Mouse (Mus musculus) brain, embryonic 18.5 days (tissue): ENCODE measurements at regions not wholly inside any gene's neighbourhood (a gene's known extent, or its start where the extent isn't known, plus 50 kb on each side); places are given as distances from the start of the nearest gene placed in this dataset.

Experiments
- DNase-seq: peaks from one replicate; pipeline ENCODE4 v3.0.0-alpha.2; 2012; ENCODE audit warnings: low read depth, low spot score

DNA sequence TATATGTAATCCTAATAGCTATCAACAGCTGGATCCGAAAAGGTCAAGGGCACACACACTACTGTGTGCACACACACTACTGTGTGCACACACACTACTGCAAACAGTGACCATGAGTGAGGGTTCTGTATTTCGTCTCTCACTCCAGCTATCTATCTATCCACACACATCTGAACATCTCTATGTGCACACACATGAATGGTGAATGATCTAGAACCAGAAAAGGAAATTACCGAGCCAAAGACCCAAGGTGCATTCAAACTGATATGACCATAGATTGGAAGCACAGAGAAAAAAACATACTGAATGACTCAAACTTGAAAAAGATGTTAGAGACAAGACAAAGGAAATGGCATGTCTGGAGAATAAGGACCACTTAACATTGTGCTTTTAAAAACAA lies 166.8 kb upstream of the Map3k1 start:
- DNase-seq = no peak

DNA sequence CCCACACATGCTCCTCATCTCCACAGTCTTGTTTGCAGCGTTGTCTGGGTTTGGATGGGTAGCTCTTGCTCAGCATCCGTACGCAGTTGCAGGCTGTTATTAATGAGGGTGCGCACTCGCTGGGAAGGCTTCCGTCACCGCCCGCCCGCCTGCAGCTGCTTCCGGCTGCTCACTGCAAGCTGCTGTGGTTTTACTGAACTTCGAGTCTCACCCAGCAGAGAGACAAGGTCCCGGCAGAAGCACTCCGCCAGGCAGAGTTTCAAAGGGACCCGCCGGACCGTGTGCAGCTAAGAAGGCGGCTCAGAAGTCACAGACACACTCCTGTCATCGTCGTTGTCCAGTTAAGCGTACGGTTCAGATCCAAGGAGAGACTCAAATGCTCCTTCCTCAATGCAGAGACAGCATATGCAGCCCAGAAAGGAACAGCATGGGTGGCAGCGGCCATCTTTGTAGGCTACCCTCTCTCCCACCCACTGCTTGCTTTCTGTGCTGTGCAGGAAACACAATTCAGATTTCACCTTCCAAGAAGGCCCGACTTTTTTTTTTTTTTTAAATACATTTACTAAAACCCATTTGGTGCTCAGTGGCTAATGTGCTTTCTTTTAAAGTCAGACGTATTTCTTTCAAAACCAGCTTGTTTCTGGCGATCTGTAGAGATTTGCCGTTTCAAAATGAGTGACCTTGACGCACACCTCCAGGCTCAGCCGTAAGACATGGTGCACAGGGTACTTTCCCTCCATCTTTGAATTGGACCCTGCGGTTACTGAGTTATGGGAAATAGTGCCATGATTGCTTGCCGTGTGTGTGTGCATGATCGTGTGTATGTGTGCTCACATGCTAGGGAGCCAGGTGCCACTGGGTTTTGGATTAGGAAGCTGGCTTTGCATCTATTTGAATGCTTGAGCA lies 169.2 kb upstream of the Map3k1 start:
- DNase-seq = no peak

DNA sequence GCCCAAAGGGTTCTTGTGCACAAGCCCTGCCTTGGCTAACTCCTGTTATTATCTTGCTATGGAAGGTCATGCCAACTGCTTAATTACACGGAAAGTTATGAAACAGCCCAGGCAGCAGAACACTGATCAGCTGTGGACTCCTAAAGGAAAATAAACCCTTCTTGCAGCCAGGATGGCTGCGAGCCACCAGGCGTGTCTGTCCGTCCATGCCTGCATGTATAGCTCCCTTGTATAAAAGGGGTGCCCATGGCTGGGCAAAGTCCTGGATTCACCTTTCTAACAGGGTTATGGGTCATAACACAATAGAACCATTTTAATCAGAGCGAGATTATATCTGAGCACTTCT lies 169.9 kb upstream of the Map3k1 start:
- no peak for DNase-seq

DNA sequence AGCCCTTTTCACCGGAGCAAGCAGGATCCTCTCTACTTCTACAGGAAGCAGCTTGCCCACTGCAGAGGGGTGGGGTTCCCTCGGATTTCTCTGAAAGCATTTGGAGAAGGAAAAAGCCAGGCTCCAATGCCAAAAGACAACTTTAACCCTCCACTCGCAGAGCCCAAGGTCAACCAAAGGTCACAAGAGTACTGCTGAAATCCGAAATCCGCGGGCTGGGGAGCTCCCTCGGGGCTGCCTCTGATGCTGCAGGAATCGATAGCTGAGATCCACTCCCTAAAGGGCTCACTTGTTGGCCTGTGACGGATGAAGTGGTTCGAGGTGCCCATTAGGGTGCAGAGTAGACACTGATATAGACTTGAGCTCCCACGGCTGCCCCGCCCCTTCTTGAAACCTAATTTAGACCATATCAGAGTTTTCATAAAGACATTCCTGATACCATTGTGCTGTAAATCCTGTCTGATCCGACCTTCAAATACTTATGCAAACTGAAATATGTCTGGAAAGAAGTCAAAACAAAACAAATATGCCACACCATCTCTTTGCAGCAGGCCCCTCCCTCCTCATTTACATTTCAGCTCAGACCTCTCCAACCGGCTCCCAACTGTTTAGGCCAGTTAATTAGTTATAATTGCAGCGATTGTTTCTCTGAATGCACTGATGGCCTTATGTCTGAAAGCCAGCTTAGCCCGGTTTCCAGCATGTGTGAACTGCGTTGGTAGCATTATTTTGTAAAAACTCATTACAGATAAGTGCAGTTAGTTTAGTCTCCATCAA lies 170.8 kb upstream of the Map3k1 start:
- no peak for DNase-seq

DNA sequence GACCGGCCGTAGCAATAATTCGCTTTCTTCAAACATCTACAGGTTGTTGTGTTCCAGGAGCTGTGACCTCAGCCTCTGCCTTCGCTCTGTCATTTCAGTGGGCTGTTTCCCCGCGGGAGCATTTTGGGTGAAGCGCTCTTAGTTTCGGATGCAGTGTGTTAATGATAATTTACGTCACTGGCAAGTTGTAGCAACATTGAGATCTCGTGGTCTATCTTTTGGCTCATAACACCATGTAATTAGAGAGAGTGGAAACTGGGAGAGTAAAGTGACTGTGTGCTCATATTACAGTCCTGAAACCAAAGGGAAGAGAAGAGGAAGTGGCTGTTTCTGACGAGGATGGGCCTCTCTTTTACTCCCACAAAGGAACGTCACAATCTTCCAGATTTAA lies 171.4 kb upstream of the Map3k1 start:
- no peak for DNase-seq

DNA sequence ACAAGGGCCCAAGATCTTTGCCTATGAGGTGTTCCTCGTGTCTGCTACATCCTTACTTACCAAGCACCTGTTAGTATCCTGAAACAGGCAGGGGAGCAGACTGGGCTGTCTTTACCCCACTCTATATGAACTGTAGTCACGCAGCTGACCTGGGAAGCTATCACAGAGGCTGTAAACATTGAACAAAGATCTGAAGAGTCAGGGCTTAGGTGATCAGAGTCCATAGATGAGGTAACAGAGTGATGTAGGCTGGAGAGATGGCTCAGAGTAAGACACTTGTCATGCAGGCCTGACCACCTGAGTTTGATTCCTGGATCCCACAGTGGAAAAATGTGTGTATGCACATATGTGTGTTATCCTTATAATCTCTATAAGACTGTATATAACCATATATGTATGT lies 172.3 kb upstream of the Map3k1 start:
- DNase-seq = no peak

DNA sequence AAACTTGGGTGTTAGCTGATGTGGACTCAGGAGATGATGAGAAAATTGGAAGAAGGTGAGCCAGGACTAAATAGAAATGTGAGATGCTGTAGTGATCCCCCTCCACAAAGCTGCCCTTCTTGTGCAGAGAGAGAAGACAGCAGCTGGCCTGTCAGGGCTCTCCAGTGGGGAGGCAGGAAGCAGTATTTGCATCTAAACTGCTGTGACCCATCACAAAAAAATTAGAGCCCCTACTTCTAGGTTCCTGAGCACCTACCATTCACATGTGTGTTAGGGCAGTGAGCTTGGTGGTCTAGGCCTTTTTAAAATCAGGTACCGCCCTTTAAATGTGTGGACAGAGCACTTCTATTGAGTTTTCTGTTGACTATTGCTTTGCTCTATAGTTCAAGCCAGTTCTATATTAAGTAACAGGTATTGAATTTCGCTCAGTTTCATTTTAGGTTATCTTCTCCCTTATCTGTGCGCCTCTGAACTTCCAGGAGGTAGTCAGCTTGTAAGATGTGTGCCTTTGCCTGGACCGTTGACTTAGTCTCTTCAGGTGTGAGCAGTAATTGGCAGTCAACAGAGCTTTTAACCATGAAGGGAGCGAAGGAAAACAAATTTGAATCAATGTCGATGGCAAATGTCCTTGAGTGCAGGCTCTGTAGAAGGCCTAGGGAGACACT lies 174.1 kb upstream of the Map3k1 start:
- DNase-seq = no peak

DNA sequence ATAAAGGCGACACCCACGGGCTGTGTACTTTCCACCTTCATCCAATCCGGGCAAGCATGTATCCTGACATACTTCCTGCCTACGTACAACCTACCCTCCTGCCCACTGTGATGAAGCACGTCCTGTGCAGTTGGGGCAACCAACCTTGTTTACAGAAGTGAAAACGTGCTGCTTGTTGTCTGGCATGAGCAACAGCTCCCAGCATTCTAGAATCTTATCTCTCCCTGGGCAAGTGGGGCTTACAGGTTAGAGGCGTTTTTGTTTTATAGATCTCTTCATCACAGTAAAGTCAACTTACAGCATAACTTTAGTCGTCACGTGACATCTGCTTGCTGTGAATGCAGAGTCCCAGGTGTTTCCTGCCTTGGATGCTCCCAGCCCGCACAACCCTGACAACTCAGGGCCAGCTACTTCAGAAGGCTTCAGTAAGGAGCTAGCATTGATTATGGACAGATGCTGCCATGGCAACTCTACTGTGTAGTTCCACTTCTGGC lies 175.3 kb upstream of the Map3k1 start:
- DNase-seq = no peak

DNA sequence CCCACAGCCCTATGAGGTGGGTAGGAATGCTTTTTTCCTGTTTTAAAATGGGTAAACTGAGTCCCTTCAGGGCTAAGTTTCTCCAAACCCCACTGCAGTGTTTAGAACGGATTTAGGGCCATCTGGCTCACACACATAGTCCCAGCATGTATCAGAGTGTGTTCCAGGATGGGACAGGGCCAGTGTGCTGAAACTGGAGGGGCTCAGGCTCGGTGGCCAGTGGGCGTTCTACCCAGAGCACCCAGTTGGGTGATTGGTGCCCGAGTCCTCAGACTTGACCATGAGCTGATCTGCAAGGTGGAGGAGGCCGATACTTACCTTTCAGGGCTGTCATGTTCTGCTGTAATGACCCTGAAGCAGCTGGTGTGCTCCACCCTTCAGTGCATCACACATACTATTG lies 176.6 kb upstream of the Map3k1 start:
- DNase-seq = no peak

DNA sequence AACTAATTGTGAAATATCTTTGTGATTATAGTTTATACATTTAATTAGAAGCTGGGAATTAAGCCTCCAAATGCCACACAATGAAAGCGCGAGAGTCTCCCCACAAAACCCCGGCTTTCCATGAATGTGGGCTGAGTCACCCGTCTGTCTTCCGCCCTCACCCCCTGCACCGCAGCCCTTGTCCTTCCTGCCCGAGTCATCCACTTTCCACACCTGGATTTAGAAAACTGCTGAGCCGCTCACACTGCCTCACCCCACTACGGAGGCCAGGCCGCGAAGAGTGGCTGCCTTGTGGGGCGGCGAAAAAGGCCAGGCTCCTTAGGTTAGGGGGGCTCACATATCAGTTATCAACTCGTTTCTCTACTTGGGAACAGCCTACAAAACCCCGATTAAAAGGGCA lies 177.9 kb upstream of the Map3k1 start:
- DNase-seq = no peak

DNA sequence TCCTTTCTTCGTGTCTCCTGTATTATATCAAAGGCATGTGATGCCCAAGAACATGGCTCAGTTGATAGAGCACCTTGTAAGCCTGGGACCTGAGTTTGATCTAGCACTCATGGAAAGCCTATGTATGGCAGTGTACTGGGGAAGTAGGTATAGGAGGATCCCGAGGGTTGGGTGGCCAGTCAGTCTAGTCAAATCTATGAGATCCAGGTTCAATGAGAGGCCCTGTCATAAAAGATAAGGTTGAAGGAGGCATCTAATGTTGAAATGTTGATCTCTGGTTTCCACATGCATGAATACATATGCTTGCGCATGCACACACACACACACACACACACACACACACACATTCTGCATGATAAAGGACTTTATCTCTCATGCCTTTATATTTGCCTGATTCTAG lies 178.6 kb upstream of the Map3k1 start:
- DNase-seq = no peak

DNA sequence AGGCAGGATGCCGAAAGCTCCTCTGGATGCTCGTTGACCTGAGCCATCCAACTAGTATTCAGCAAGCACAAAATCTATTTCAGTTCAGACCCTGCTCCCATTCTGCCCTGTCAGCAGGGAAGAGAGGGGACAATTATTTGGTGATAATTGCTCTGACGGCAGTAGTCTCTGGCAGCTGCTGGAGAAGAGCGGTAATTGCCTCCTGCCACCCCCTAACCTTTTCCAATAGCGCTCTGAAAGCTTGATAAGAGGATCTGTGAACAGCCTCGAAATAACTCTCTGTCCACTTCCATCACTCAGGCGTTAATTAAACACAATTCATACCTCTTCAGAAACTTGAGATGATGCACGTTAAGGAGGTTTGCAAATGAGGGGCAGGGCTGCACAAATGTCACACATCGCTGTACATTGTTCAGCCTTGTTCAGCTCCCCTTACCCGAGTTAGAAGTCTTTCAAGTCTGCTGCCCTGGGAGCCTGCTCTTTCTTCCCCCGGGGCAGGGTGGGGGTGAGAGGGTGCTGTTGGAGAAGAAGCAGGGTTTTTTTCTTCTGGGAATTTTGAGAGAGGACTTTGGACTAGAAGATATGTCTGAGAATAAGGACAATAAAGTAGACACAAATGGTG lies 182.2 kb upstream of the Map3k1 start:
- DNase-seq = no peak

DNA sequence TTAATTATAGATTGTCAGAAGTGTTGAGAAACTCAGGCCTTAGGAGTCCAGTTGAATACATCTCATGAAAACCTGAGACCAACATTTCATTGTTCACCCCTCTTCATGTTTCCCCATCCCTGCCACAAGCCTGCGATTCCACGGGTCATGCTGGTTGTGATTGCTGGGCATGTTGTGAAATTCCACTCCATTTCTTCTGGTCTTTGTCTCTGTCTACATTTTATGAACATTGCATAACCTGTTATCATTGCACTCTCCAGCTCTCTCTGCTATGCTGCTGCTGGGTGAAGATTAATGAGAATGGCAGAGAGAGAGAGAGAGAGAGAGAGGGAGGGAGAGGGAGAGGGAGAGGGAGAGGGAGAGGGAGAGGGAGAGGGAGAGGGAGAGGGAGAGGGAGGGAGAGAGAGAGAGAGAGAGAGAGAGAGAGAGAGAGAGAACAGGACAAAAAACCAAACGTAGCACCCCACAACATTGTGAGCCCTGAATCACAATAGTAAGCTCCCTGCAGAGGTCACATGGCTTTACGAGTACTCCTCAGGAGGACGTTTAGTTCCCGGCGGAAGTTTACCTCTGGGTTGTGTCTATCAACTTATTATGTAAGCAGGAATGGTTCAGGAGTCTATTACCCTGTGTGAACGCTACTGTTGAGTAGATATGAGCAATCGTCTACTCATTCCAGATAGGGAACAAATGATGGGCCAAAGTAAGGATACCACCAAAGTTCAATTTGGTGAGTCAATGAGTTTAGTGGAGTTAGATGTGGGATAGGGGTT lies 183.5 kb upstream of the Map3k1 start:
- DNase-seq = no peak

DNA sequence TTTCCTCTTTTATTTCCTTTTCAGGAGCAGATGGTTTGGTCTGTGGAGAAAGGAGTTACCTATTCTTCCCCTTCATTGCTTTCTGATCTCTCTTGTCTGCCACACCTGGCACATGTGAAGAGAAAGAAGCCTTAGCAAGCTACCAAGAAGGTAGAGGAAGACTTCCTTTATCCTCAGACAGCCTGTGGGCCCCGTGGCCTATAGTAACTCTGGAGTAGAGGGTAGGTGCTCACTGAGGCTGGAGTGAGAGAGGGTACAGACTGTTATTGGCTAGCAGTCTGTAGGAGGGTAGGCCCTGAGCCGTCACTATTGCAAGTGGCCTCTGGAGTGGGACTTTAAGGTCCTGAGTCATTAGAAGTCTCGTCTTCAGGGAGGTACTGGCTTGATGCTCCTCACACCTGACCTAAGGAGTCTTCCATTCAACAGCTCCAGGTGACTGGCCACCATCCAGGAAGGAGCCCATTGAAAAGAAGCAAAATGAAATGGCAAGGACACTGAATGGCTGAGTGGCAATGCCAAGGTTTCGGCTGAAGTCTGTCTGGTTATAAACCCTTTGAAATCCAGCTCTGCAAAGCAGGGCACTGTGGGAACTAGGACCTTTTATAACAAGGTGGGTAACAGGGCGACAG lies 186.2 kb upstream of the Map3k1 start:
- DNase-seq = no peak

DNA sequence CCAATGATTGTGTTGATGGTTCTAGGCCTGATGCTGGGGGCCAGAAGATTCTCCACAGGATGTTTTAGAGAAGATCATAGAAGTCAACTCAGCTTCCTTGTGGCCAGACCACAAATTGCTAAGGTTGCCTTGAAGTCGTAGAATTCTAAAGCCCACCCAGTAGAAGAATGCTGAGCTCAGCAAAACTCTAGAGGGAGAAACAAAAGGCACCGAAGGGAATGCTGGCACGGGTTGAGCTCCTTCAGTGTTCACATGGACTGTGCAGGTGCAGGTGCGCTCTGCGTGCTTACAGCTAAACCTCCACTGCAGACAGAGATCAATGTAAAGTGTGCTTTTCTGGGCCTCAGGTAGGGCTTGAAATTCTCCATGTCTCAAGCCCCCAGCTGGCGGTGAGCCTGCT lies 186.9 kb upstream of the Map3k1 start:
- no peak for DNase-seq

DNA sequence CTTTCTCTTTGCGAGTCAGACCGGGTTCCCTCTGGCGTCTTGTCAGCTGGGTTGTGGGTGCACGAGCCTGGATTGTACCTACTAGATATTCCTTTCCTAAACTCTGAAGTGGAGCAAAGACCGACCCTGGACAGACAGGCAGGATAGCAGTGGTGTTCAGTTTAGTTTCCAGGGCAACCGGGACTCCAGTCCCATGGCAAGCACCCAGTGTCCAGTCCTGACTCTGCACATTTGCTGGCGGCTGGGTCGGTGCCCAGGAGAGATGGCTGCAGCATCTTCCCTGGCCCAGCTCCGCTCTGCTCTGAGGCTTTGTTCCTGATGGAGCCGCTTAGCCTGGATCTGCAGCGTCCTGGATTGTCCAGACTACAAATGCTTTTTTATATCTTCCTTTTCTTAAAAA lies 188.1 kb upstream of the Map3k1 start:
- DNase-seq = no peak

DNA sequence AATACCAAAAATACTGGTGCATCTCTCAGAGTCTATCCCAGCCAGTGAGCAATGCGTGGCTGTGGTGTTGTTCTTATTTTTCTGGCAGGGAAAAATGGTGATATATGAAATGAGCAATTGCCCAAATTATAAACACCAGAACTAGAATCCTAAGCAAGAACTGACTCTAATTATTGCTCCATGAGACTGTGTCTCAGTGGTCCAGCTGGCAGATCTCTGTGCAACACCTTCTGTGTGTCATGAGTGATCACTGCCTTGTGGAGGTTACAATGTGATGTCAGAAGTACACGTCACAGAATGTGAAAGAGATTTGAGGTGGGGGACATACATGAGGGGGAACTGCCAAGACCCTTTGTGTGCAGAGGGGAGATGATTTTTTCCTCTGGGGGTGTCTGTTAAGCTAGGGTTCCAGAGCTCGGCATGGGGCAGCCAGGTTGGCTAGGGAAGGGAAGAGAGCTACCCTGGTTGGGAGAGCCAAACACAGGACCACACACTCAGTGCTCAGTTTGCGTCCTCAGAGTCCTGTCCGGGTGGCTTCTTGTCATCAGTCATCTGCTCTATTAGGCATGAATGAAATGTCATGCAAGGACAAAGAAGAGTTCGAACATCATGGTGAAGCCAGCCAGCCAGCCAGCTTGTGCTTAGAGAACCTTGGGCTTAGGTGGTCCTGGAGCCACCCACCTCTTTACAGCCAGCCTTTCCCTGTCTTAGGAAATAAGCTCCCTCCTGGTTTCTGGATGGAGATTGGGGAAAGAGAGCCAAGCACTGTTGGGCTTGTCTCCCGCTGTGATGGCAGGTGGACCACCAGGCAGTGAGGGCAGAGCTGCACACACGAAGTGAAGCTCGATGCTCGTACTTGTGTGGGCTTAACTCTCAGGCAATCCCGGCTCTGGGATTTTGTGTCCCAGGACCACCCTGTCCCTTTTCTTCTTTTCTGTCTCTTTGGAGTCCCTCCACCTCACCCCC lies 189.5 kb upstream of the Map3k1 start:
- no peak for DNase-seq

DNA sequence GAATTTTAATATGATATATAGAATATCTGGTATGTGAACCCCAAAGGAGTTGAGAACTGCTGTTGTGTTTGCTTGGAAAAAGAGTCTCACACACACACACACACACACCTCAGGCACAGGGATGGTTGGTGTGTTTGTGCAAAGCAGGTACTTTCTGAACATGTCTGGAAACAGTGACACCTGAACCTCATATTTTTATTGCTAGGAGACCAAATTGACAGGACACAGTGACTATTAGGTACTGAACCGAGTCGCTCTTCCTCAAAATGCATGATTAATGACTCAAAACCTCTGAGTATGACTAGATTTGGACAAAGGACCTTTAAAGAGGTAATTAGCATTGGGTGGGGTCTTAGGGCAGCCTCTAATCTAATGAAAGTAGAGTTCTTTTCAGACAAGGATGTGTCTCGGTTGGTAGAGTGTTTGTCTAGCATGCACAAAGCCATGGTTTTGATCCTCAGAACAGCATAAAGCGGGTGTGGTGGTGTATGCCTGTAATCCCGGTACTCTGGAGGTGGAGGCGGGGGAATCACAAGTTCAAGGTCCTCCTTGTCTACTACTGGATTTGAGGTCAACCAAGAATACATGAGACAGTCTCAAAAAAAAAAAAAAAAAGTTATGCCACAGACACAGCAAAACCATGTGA lies 191.0 kb upstream of the Map3k1 start:
- no peak for DNase-seq

DNA sequence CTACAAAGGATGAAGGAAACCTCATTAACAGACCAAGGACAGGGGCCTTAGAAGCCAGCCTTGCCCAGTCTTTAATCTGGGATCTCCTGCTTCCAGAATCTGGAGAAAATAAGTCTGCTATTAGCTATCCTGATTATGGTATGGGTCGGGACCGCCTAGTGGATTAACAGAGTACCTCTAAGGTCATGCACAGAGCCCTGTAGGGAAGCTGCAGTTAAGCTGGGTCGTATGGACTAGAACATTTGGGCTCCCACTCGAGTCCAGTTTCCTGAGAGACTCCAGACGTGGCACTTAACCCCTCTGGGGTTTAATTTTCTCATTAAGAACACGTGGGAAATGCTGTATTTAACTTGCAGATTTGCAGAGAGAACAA lies 191.5 kb upstream of the Map3k1 start:
- no peak for DNase-seq
